Mouse (Mus musculus): ENCODE measurements at regions not wholly inside any gene's neighbourhood (a gene's known extent, or its start where the extent isn't known, plus 50 kb on each side); places are given as distances from the start of the nearest gene placed in this dataset.

DNA sequence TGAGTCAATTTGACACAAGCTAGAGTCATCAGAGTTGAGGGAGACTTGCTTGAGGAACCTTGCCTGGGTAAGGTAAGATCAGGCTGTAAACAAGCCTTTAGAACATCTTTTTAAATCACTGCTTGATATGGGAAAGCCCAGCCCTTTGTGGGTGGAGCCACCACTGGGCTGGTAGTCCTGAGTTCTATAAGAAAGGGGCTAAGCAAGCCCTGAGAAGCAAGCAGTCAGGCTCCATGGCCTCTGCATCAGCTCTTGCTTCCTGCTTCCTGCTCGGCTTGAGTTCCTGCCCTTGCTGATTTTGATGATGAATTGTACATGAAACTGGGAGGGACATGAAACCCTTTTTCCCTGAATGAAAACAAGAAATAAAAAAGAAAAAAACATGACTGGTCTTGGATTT lies 496.4 kb upstream of the Cdh11 start:
- 30% methylated on average over 1 of the region's 1 CpGs for WGBS
- intact Hi-C loops (cut with DNase I), result no loop called here
- TF ChIP-seq CTCF (IDR thresholded peaks at IDR 0.05), result no peak
- no peak for TF ChIP-seq EP300 (IDR thresholded peaks at IDR 0.05; ENCODE audit: insufficient read depth, low read depth, low read length)
- no peak for TF ChIP-seq POLR2A (IDR thresholded peaks at IDR 0.05; ENCODE audit: insufficient read depth, low read depth, low read length)

GRCm38 (mm10) chr8:103288561-103288974 lies 503.1 kb upstream of the Cdh11 start:
- H3K36me3 ChIP-seq (ENCODE audit: control insufficient read depth, insufficient read depth, low read length), result no peaks in the 10 kb centered on the region
- H3K27ac ChIP-seq, result no peak overlapping the region
- H3K27me3 ChIP-seq (ENCODE audit: control insufficient read depth, insufficient read depth, low read length), result no peaks in the 10 kb centered on the region
- WGBS, result 82% methylated on average over 12 of the region's 12 CpGs
- intact Hi-C loops (cut with DNase I), result no loop called here
- no peak overlapping the region for H3K9ac ChIP-seq (ENCODE audit: low read depth, low read length)
- H3K79me2 ChIP-seq (replicated peaks; ENCODE audit: control insufficient read depth, insufficient read depth, low read length), result no peaks in the 10 kb centered on the region
- TF ChIP-seq CTCF (IDR thresholded peaks at IDR 0.05), result no peak
- no peak for TF ChIP-seq EP300 (IDR thresholded peaks at IDR 0.05; ENCODE audit: insufficient read depth, low read depth, low read length)
- no peak for TF ChIP-seq POLR2A (IDR thresholded peaks at IDR 0.05; ENCODE audit: insufficient read depth, low read depth, low read length)
- H3K4me1 ChIP-seq (ENCODE audit: control insufficient read depth, insufficient read depth, low read length), result no peaks in the 10 kb centered on the region
- no peak overlapping the region for H3K4me3 ChIP-seq
- DNase-seq, result no peak

More for the DNA sequence above, 496.4 kb upstream of the Cdh11 start:
- Histone ChIP-seq H3K4me3 (no peak overlapping the region), H3K79me2 (replicated peaks; ENCODE audit: control insufficient read depth, insufficient read depth, low read length) (no peaks in the 10 kb centered on the region), H3K9ac (ENCODE audit: low read depth, low read length) (no peak overlapping the region), H3K4me1 (ENCODE audit: control insufficient read depth, insufficient read depth, low read length) (no peaks in the 10 kb centered on the region), H3K27ac (no peak overlapping the region), H3K27me3 (ENCODE audit: control insufficient read depth, insufficient read depth, low read length) (no peaks in the 10 kb centered on the region), H3K36me3 (ENCODE audit: control insufficient read depth, insufficient read depth, low read length) (no peaks in the 10 kb centered on the region)
- DNase-seq, result no peak

DNA sequence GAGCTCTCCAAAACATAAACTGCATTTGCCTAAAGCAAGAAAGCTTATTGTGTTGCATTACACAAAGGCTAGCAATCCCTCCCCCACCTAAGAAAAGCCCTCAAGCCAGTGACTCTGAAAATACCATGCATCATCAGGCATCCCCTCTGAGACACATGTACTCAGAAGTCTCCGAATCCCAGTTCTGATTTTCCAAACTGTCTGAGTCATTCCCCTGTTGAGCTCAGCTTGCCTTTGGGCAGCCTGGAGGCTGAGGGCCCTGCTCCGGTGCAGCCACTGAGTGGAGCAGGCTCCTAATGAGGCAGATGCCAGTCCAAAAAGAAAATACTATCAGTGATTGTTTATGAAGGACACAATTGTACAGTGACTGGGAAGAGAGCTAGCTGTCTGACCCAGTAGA lies 507.5 kb upstream of the Cdh11 start:
- no peak overlapping the region for H3K4me3 ChIP-seq
- H3K4me1 ChIP-seq (ENCODE audit: control insufficient read depth, insufficient read depth, low read length), result no peaks in the 10 kb centered on the region
- no peak overlapping the region for H3K9ac ChIP-seq (ENCODE audit: low read depth, low read length)
- DNase-seq, result no peak
- intact Hi-C loops (cut with DNase I), result no loop called here
- no peak for TF ChIP-seq EP300 (IDR thresholded peaks at IDR 0.05; ENCODE audit: insufficient read depth, low read depth, low read length)
- WGBS, result 73% methylated on average over 2 of the region's 2 CpGs
- no peaks in the 10 kb centered on the region for H3K79me2 ChIP-seq (replicated peaks; ENCODE audit: control insufficient read depth, insufficient read depth, low read length)
- H3K27me3 ChIP-seq (ENCODE audit: control insufficient read depth, insufficient read depth, low read length), result no peaks in the 10 kb centered on the region
- H3K36me3 ChIP-seq (ENCODE audit: control insufficient read depth, insufficient read depth, low read length), result no peaks in the 10 kb centered on the region
- H3K27ac ChIP-seq, result no peak overlapping the region

DNA sequence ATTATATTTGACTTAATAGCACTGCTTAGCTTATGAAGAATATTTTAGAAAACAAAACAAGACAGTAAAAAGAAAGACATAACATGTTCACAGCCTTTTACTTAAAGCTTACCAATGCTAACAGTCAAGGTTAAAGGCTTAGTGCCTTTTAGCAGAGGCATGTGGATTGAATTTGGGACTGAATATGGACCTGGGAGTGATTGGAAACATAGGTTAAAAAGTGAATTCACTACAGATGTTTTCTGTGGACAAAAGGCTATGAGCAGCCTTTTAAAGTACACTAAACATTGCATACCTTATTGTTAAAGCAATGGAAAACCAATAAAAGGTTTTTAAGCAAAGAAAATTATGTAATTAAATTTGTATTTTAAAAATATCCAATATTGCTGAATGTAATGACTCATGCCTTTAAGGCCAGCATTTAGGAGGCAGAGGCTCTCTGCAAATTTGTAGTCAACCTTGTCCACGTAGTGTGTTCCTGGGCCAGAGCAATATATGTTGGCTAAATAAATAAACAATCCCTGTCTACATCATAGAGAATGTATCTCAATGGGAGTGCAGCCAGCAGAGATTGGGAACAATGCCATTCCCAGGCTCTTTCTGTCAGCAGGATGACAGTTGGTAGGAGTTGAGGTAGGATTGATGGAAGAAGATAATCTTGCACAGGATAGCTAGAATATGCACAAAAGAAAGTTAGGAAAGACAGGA lies 521.2 kb upstream of the Cdh11 start:
- 51% methylated on average over 1 of the region's 1 CpGs for WGBS
- no peak for TF ChIP-seq CTCF (IDR thresholded peaks at IDR 0.05)
- no peak for TF ChIP-seq EP300 (IDR thresholded peaks at IDR 0.05; ENCODE audit: insufficient read depth, low read depth, low read length)
- no peak for TF ChIP-seq POLR2A (IDR thresholded peaks at IDR 0.05; ENCODE audit: insufficient read depth, low read depth, low read length)

DNA sequence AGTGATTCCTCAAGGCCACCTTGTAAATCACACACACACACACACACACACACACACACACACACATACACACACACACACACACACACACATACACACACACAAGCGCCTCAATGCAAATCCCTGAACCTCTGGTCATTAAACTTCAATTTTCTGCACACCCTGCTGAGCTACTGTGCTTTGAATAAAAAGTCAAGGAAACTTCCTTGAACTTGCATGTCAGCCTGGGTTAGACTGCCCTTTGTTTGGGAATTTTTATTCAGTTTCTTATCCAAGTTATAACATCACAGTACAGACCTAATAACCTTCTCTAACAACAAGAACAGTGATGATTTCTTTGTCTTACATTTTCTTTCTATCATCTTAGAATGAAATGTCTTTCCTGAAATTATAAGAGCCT lies 528.1 kb upstream of the Cdh11 start:
- H3K27ac ChIP-seq, result no peak overlapping the region
- WGBS, result 93% methylated on average over 1 of the region's 1 CpGs

More for the DNA sequence above, 521.2 kb upstream of the Cdh11 start:
- no peaks in the 10 kb centered on the region; the same call in 1 of the 2 replicates for H3K36me3 ChIP-seq (ENCODE audit: control insufficient read depth, insufficient read depth, low read length)
- H3K79me2 ChIP-seq (replicated peaks; ENCODE audit: control insufficient read depth, insufficient read depth, low read length), result no peaks in the 10 kb centered on the region
- no peak for DNase-seq
- H3K27me3 ChIP-seq (ENCODE audit: control insufficient read depth, insufficient read depth, low read length), result no peaks in the 10 kb centered on the region
- intact Hi-C loops (cut with DNase I), result no loop called here
- H3K9ac ChIP-seq (ENCODE audit: low read depth, low read length), result no peak overlapping the region
- H3K27ac ChIP-seq, result no peak overlapping the region
- H3K4me3 ChIP-seq, result no peak overlapping the region
- H3K4me1 ChIP-seq (ENCODE audit: control insufficient read depth, insufficient read depth, low read length), result no peaks in the 10 kb centered on the region

GRCm38 (mm10) chr8:103314279-103315022 lies 529.0 kb upstream of the Cdh11 start:
- intact Hi-C loops (cut with DNase I), result no loop called here

More for the DNA sequence above, 528.1 kb upstream of the Cdh11 start:
- H3K36me3 ChIP-seq (ENCODE audit: control insufficient read depth, insufficient read depth, low read length), result no peaks in the 10 kb centered on the region; the same call in 1 of the 2 replicates
- no peak overlapping the region for H3K4me3 ChIP-seq
- H3K27me3 ChIP-seq (ENCODE audit: control insufficient read depth, insufficient read depth, low read length), result no peaks in the 10 kb centered on the region
- H3K79me2 ChIP-seq (replicated peaks; ENCODE audit: control insufficient read depth, insufficient read depth, low read length), result no peaks in the 10 kb centered on the region
- H3K9ac ChIP-seq (ENCODE audit: low read depth, low read length), result no peak overlapping the region
- no peak for TF ChIP-seq POLR2A (IDR thresholded peaks at IDR 0.05; ENCODE audit: insufficient read depth, low read depth, low read length)
- TF ChIP-seq EP300 (IDR thresholded peaks at IDR 0.05; ENCODE audit: insufficient read depth, low read depth, low read length), result no peak
- no peak for TF ChIP-seq CTCF (IDR thresholded peaks at IDR 0.05)
- intact Hi-C loops (cut with DNase I), result no loop called here
- DNase-seq, result no peak
- H3K4me1 ChIP-seq (ENCODE audit: control insufficient read depth, insufficient read depth, low read length), result no peaks in the 10 kb centered on the region

More at GRCm38 (mm10) chr8:103314279-103315022, 529.0 kb upstream of the Cdh11 start:
- H3K79me2 ChIP-seq (replicated peaks; ENCODE audit: control insufficient read depth, insufficient read depth, low read length), result no peaks in the 10 kb centered on the region
- H3K36me3 ChIP-seq (ENCODE audit: control insufficient read depth, insufficient read depth, low read length), result no peaks in the 10 kb centered on the region
- DNase-seq, result no peak
- H3K4me1 ChIP-seq (ENCODE audit: control insufficient read depth, insufficient read depth, low read length), result no peaks in the 10 kb centered on the region
- no peak overlapping the region for H3K4me3 ChIP-seq
- no peak overlapping the region for H3K9ac ChIP-seq (ENCODE audit: low read depth, low read length)
- no peak for TF ChIP-seq POLR2A (IDR thresholded peaks at IDR 0.05; ENCODE audit: insufficient read depth, low read depth, low read length)
- TF ChIP-seq EP300 (IDR thresholded peaks at IDR 0.05; ENCODE audit: insufficient read depth, low read depth, low read length), result no peak
- no peak for TF ChIP-seq CTCF (IDR thresholded peaks at IDR 0.05)
- 10% methylated on average over 1 of the region's 1 CpGs for WGBS
- H3K27me3 ChIP-seq (ENCODE audit: control insufficient read depth, insufficient read depth, low read length), result no peaks in the 10 kb centered on the region
- no peak overlapping the region for H3K27ac ChIP-seq

Data from heart, adult 2 months (tissue).